Mouse (Mus musculus): Measurements from ENCODE around the gene Gm9040. TPM values are rescaled to one million over a fixed set of nuclear protein-coding genes. Genes with fewer than 3 reads are reported as not detected.
"Not testable (repeated sequence)": the region's sequence is repeated elsewhere in the genome, so short reads cannot be mapped to it uniquely, and the experiment has no call there.

Gm9040 gene
- not detected in 2 replicates for polyA plus RNA-seq (2016; fragmentation: Nextera tagmentation; extraction: Ambion mirVana)

- H3K4me3 ChIP-seq (replicated peaks); H3K36me3 ChIP-seq; H3K9me3 ChIP-seq; ATAC-seq (ENCODE audit: insufficient number of reproducible peaks, insufficient read depth, low FRiP score, low TSS enrichment, low read depth); H3K4me1 ChIP-seq (replicated peaks); H3K9ac ChIP-seq (replicated peaks); H3K4me2 ChIP-seq; H3K27ac ChIP-seq; H3K27me3 ChIP-seq: not testable (repeated sequence)
- no CpG with 5 or more reads among the region's 11 CpGs for WGBS
Measured at GRCm38 (mm10) chr10:118326869-118327268, at the start of gene Gm9040. Gm9040 (minus strand) TSS chr10:118326969.

- no peak overlapping the region for H3K9ac ChIP-seq (replicated peaks)
- peak; percentile 80 for ATAC-seq (ENCODE audit: insufficient number of reproducible peaks, insufficient read depth, low FRiP score, low TSS enrichment, low read depth)
- H3K4me3 ChIP-seq (replicated peaks), result no peak overlapping the region
Measured at GRCm38 (mm10) chr10:118370443-118370842, 43.7 kb upstream of the Gm9040 start.

GRCm38 (mm10) chr10:118369518-118369917 is 42.7 kb upstream of the Gm9040 start:
- H3K9me3 ChIP-seq, result no peaks in the 10 kb centered on the region
- ATAC-seq (ENCODE audit: insufficient number of reproducible peaks, insufficient read depth, low FRiP score, low TSS enrichment, low read depth), result no peak
- H3K27me3 ChIP-seq, result no peaks in the 10 kb centered on the region
- no peak overlapping the region for H3K4me3 ChIP-seq (replicated peaks)
- H3K9ac ChIP-seq (replicated peaks), result no peak overlapping the region
- H3K27ac ChIP-seq, result no peak overlapping the region
- WGBS, result 91% methylated on average over 9 of the region's 9 CpGs
- no peaks in the 10 kb centered on the region for H3K4me1 ChIP-seq (replicated peaks)
- no peaks in the 10 kb centered on the region for H3K36me3 ChIP-seq
- no peak overlapping the region for H3K4me2 ChIP-seq

More at GRCm38 (mm10) chr10:118370443-118370842, 43.7 kb upstream of the Gm9040 start:
- Histone ChIP-seq H3K27me3 (no peaks in the 10 kb centered on the region), H3K9me3 (no peaks in the 10 kb centered on the region), H3K4me2 (peak overlapping the region; percentile 37), H3K36me3 (no peaks in the 10 kb centered on the region), H3K27ac (no peak overlapping the region), H3K4me1 (replicated peaks) (no peaks in the 10 kb centered on the region)
- 9% methylated on average over 10 of the region's 10 CpGs for WGBS

GRCm38 (mm10) chr10:118354005-118354404 is 27.2 kb upstream of the Gm9040 start, which contains the start of gene Gm9049:
Gm9049 (minus strand) TSS chr10:118354105.
- WGBS, result no CpG with 5 or more reads among the region's 11 CpGs
- H3K27me3 ChIP-seq; H3K9ac ChIP-seq (replicated peaks); H3K27ac ChIP-seq; ATAC-seq (ENCODE audit: insufficient number of reproducible peaks, insufficient read depth, low FRiP score, low TSS enrichment, low read depth); H3K36me3 ChIP-seq; H3K4me3 ChIP-seq (replicated peaks); H3K9me3 ChIP-seq; H3K4me2 ChIP-seq; H3K4me1 ChIP-seq (replicated peaks): not testable (repeated sequence)

- H3K4me1 ChIP-seq (replicated peaks); H3K9me3 ChIP-seq; H3K4me3 ChIP-seq (replicated peaks); H3K9ac ChIP-seq (replicated peaks); H3K27ac ChIP-seq; H3K36me3 ChIP-seq; H3K4me2 ChIP-seq; H3K27me3 ChIP-seq; ATAC-seq (ENCODE audit: insufficient number of reproducible peaks, insufficient read depth, low FRiP score, low TSS enrichment, low read depth): not testable (repeated sequence)
- 64% methylated on average over 1 of the region's 14 CpGs for WGBS
Measured at GRCm38 (mm10) chr10:118348579-118348978, 21.8 kb upstream of the Gm9040 start, which contains the start of gene Gm9048. Gm9048 (minus strand) TSS chr10:118348679.

GRCm38 (mm10) chr10:118343155-118343554 is 16.4 kb upstream of the Gm9040 start, which contains the start of gene Gm9046:
Gm9046 (minus strand) TSS chr10:118343255.
- H3K9me3 ChIP-seq; H3K9ac ChIP-seq (replicated peaks); H3K4me2 ChIP-seq; H3K4me3 ChIP-seq (replicated peaks); H3K36me3 ChIP-seq; ATAC-seq (ENCODE audit: insufficient number of reproducible peaks, insufficient read depth, low FRiP score, low TSS enrichment, low read depth); H3K27me3 ChIP-seq; H3K4me1 ChIP-seq (replicated peaks); H3K27ac ChIP-seq: not testable (repeated sequence)
- no CpG with 5 or more reads among the region's 14 CpGs for WGBS

- H3K4me2 ChIP-seq; H3K27me3 ChIP-seq; ATAC-seq (ENCODE audit: insufficient number of reproducible peaks, insufficient read depth, low FRiP score, low TSS enrichment, low read depth); H3K4me3 ChIP-seq (replicated peaks); H3K27ac ChIP-seq; H3K36me3 ChIP-seq; H3K4me1 ChIP-seq (replicated peaks); H3K9ac ChIP-seq (replicated peaks); H3K9me3 ChIP-seq: not testable (repeated sequence)
- WGBS, result no CpG with 5 or more reads among the region's 14 CpGs
Measured at GRCm38 (mm10) chr10:118337731-118338130, 11.0 kb upstream of the Gm9040 start, which contains the start of gene Gm9045. Gm9045 (minus strand) TSS chr10:118337831.

- no CpG with 5 or more reads among the region's 14 CpGs for WGBS
- H3K9ac ChIP-seq (replicated peaks); H3K4me1 ChIP-seq (replicated peaks); H3K4me3 ChIP-seq (replicated peaks); H3K9me3 ChIP-seq; H3K27ac ChIP-seq; ATAC-seq (ENCODE audit: insufficient number of reproducible peaks, insufficient read depth, low FRiP score, low TSS enrichment, low read depth); H3K36me3 ChIP-seq; H3K27me3 ChIP-seq; H3K4me2 ChIP-seq: not testable (repeated sequence)
Measured at GRCm38 (mm10) chr10:118332308-118332707, 5.5 kb upstream of the Gm9040 start, which contains the start of gene Gm9044. Gm9044 (minus strand) TSS chr10:118332408.

GRCm38 (mm10) chr10:118319024-118319423 is 7.7 kb downstream of the Gm9040 start:
- no peak for ATAC-seq (ENCODE audit: insufficient number of reproducible peaks, insufficient read depth, low FRiP score, low TSS enrichment, low read depth)
- H3K4me2 ChIP-seq, result no peak overlapping the region
- no peak overlapping the region for H3K9ac ChIP-seq (replicated peaks)
- H3K27ac ChIP-seq, result no peak overlapping the region
- H3K4me3 ChIP-seq (replicated peaks), result no peak overlapping the region
- H3K36me3 ChIP-seq, result no peaks in the 10 kb centered on the region
- no peaks in the 10 kb centered on the region for H3K4me1 ChIP-seq (replicated peaks)
- 81% methylated on average over 8 of the region's 8 CpGs for whole genome bisulfite sequencing
- no peaks in the 10 kb centered on the region for H3K27me3 ChIP-seq
- H3K9me3 ChIP-seq, result no peaks in the 10 kb centered on the region

GRCm38 (mm10) chr10:118302133-118302532 is 24.6 kb downstream of the Gm9040 start:
- H3K4me1 ChIP-seq (replicated peaks); ATAC-seq (ENCODE audit: insufficient number of reproducible peaks, insufficient read depth, low FRiP score, low TSS enrichment, low read depth); H3K9ac ChIP-seq (replicated peaks); H3K4me2 ChIP-seq; H3K4me3 ChIP-seq (replicated peaks); H3K27ac ChIP-seq; H3K9me3 ChIP-seq; H3K27me3 ChIP-seq; H3K36me3 ChIP-seq: not testable (repeated sequence)
- 30% methylated on average over 2 of the region's 2 CpGs for WGBS

GRCm38 (mm10) chr10:118294938-118295337 is 31.8 kb downstream of the Gm9040 start, which contains the start of gene Iltifb:
Iltifb (minus strand) TSS chr10:118295038.
- Histone ChIP-seq H3K27ac (no peak within 1 kb of the TSS), H3K9ac (replicated peaks) (no peak within 1 kb of the TSS), H3K4me1 (replicated peaks) (no peaks in the 10 kb centered on the region), H3K4me3 (replicated peaks) (no peak within 1 kb of the TSS), H3K9me3 (no peaks in the 10 kb centered on the region), H3K36me3 (no peaks in the 10 kb centered on the region), H3K4me2 (no peak within 1 kb of the TSS), H3K27me3 (no peaks in the 10 kb centered on the region)
- 90% methylated on average over 6 of the region's 6 CpGs for WGBS
- ATAC-seq (ENCODE audit: insufficient number of reproducible peaks, insufficient read depth, low FRiP score, low TSS enrichment, low read depth), result no peak

- not testable (repeated sequence) for H3K27me3 ChIP-seq; ATAC-seq (ENCODE audit: insufficient number of reproducible peaks, insufficient read depth, low FRiP score, low TSS enrichment, low read depth); H3K27ac ChIP-seq; H3K9ac ChIP-seq (replicated peaks); H3K4me2 ChIP-seq; H3K36me3 ChIP-seq; H3K4me1 ChIP-seq (replicated peaks); H3K9me3 ChIP-seq; H3K4me3 ChIP-seq (replicated peaks)
- WGBS, result 83% methylated on average over 3 of the region's 5 CpGs
Measured at GRCm38 (mm10) chr10:118283016-118283415, 43.8 kb downstream of the Gm9040 start.

All from limb, embryonic 12.5 days (tissue).